Mouse (Mus musculus) granulocyte monocyte progenitor cell, adult 5-6 weeks (primary cell): ENCODE results near the gene Gsdma. TPM values are rescaled to one million over a fixed set of nuclear protein-coding genes. Genes with fewer than 3 reads are reported as not detected.
"Not testable (repeated sequence)": the region's sequence is repeated elsewhere in the genome, so short reads cannot be mapped to it uniquely, and the experiment has no call there.

Source experiments
- ATAC-seq: replicated peaks from 2 replicates; pipeline ENCODE4 v1.8.0; 2016; ENCODE audit warnings: mild to moderate bottlenecking, moderate TSS enrichment, inconsistent platforms; ENCODE audit not compliant: poor library complexity, severe bottlenecking
- total RNA-seq, 2 experiments: library from RNA; stranded (forward) in 1 of 2; stranded (reverse) in 1 of 2; fragments of 200-712, 200-1000 nt in 1 of 2; fragments of >200 nt in 1 of 2; fragmentation: Nextera tagmentation in 1 of 2; gene quantifications; 2 replicates each; pipeline ENCODE4 v1.2.3; 2014 to 2017

Gene Gsdma
- total RNA-seq, 2 experiments from 2014 or later = not detected

- no peak for ATAC-seq
Observed at GRCm38 (mm10) chr11:98707401-98708281, 43.5 kb downstream of the Gsdma start.

GRCm38 (mm10) chr11:98708282-98708956 lies 44.3 kb downstream of the Gsdma start:
- ATAC-seq = peak; percentile 64

- peak; percentile 20 for ATAC-seq
Observed at GRCm38 (mm10) chr11:98709001-98709741, 45.0 kb downstream of the Gsdma start.

- ATAC-seq = peak; percentile 77
Observed at GRCm38 (mm10) chr11:98710416-98711045, 46.4 kb downstream of the Gsdma start.

GRCm38 (mm10) chr11:98711046-98711434 lies 46.9 kb downstream of the Gsdma start:
- no peak for ATAC-seq

- ATAC-seq = not testable (repeated sequence)
Observed at GRCm38 (mm10) chr11:98712009-98712408, 47.9 kb downstream of the Gsdma start.

GRCm38 (mm10) chr11:98713703-98714102 lies 49.6 kb downstream of the Gsdma start:
- peak; percentile 17; the same call in 1 of the 2 replicates for ATAC-seq

GRCm38 (mm10) chr11:98715946-98716345 lies 51.8 kb downstream of the Gsdma start:
- ATAC-seq = no peak

GRCm38 (mm10) chr11:98717904-98718303 lies 53.8 kb downstream of the Gsdma start:
- peak; percentile 72 for ATAC-seq

- no peak for ATAC-seq
Observed at GRCm38 (mm10) chr11:98720756-98721155, 56.6 kb downstream of the Gsdma start.

- no peak for ATAC-seq
Observed at GRCm38 (mm10) chr11:98721458-98722226, 57.5 kb downstream of the Gsdma start.

GRCm38 (mm10) chr11:98723098-98723497 lies 58.9 kb downstream of the Gsdma start:
- ATAC-seq = no peak

GRCm38 (mm10) chr11:98725926-98726506 lies 61.9 kb downstream of the Gsdma start:
- ATAC-seq = no peak

Other genes starting within 250 kb of the Gsdma start
- 66.2 and 84.5 TPM in 2 replicates for gene Mien1, start 225.4 kb upstream of the Gsdma start, total RNA-seq (2014; fragmentation: Nextera tagmentation)
- gene Mien1, start 225.4 kb upstream of the Gsdma start, total RNA-seq (2017) = 23.7 and 24.9 TPM in 2 replicates
- gene Grb7, start 218.0 kb upstream of the Gsdma start, total RNA-seq (2014; fragmentation: Nextera tagmentation) = not detected in 2 replicates
- not detected in 2 replicates for gene Grb7, start 218.0 kb upstream of the Gsdma start, total RNA-seq (2017)
- gene Ikzf3, start 118.3 kb upstream of the Gsdma start, total RNA-seq (2014; fragmentation: Nextera tagmentation) = 0.15 TPM in 1 of 2 replicates, not detected in the other
- gene Ikzf3, start 118.3 kb upstream of the Gsdma start, total RNA-seq (2017) = not detected in 2 replicates
- 1.6 TPM in 1 of 2 replicates, not detected in the other for gene Zpbp2, start 113.3 kb upstream of the Gsdma start, total RNA-seq (2014; fragmentation: Nextera tagmentation)
- not detected in 2 replicates for gene Zpbp2, start 113.3 kb upstream of the Gsdma start, total RNA-seq (2017)
- gene Ormdl3, start 77.0 kb upstream of the Gsdma start, total RNA-seq (2014; fragmentation: Nextera tagmentation) = 5.9 and 7.3 TPM in 2 replicates
- gene Ormdl3, start 77.0 kb upstream of the Gsdma start, total RNA-seq (2017) = 7.7 and 8.6 TPM in 2 replicates
- gene Lrrc3c, start 66.1 kb upstream of the Gsdma start, total RNA-seq (2014; fragmentation: Nextera tagmentation) = not detected in 2 replicates
- not detected in 2 replicates for gene Lrrc3c, start 66.1 kb upstream of the Gsdma start, total RNA-seq (2017)
- gene Gm12355, start 38.7 kb upstream of the Gsdma start, total RNA-seq (2014; fragmentation: Nextera tagmentation) = 1.6 and 1.8 TPM in 2 replicates
- gene Gm12355, start 38.7 kb upstream of the Gsdma start, total RNA-seq (2017) = 4.8 and 9.5 TPM in 2 replicates
- gene Gsdma3, start 38.0 kb upstream of the Gsdma start, total RNA-seq (2014; fragmentation: Nextera tagmentation) = not detected in 2 replicates
- gene Gsdma3, start 38.0 kb upstream of the Gsdma start, total RNA-seq (2017) = not detected in 2 replicates
- not detected in 2 replicates for gene Gsdma2, start 17.6 kb upstream of the Gsdma start, total RNA-seq (2014; fragmentation: Nextera tagmentation)
- gene Gsdma2, start 17.6 kb upstream of the Gsdma start, total RNA-seq (2017) = not detected in 2 replicates
- 77.3 and 81.3 TPM in 2 replicates for gene Psmd3, start 18.2 kb downstream of the Gsdma start, total RNA-seq (2014; fragmentation: Nextera tagmentation)
- 67.4 and 90.0 TPM in 2 replicates for gene Psmd3, start 18.2 kb downstream of the Gsdma start, total RNA-seq (2017)
- gene Csf3, start 36.9 kb downstream of the Gsdma start, total RNA-seq (2014; fragmentation: Nextera tagmentation) = not detected in 2 replicates
- not detected in 2 replicates for gene Csf3, start 36.9 kb downstream of the Gsdma start, total RNA-seq (2017)
- 57.3 and 68.2 TPM in 2 replicates for gene Med24, start 65.1 kb downstream of the Gsdma start, total RNA-seq (2014; fragmentation: Nextera tagmentation)
- 37.6 and 42.6 TPM in 2 replicates for gene Med24, start 65.1 kb downstream of the Gsdma start, total RNA-seq (2017)
- gene Thra, start 76.3 kb downstream of the Gsdma start, total RNA-seq (2014; fragmentation: Nextera tagmentation) = 39.3 and 39.5 TPM in 2 replicates
- gene Thra, start 76.3 kb downstream of the Gsdma start, total RNA-seq (2017) = 23.0 and 24.2 TPM in 2 replicates
- gene Nr1d1, start 111.0 kb downstream of the Gsdma start, total RNA-seq (2014; fragmentation: Nextera tagmentation) = 2.3 and 2.8 TPM in 2 replicates
- 1.2 TPM in 1 of 2 replicates, not detected in the other for gene Nr1d1, start 111.0 kb downstream of the Gsdma start, total RNA-seq (2017)
- gene Msl1, start 131.2 kb downstream of the Gsdma start, total RNA-seq (2014; fragmentation: Nextera tagmentation) = 72.7 and 75.0 TPM in 2 replicates
- 59.8 and 70.1 TPM in 2 replicates for gene Msl1, start 131.2 kb downstream of the Gsdma start, total RNA-seq (2017)
- 46.1 and 46.7 TPM in 2 replicates for gene Casc3, start 140.6 kb downstream of the Gsdma start, total RNA-seq (2014; fragmentation: Nextera tagmentation)
- 13.6 and 31.8 TPM in 2 replicates for gene Casc3, start 140.6 kb downstream of the Gsdma start, total RNA-seq (2017)
- gene Rapgefl1, start 172.4 kb downstream of the Gsdma start, total RNA-seq (2014; fragmentation: Nextera tagmentation) = 2.0 TPM in 1 of 2 replicates, not detected in the other
- 0.30 TPM in 1 of 2 replicates, not detected in the other for gene Rapgefl1, start 172.4 kb downstream of the Gsdma start, total RNA-seq (2017)
- gene Wipf2, start 199.3 kb downstream of the Gsdma start, total RNA-seq (2014; fragmentation: Nextera tagmentation) = 8.6 and 11.4 TPM in 2 replicates
- 2.7 and 2.8 TPM in 2 replicates for gene Wipf2, start 199.3 kb downstream of the Gsdma start, total RNA-seq (2017)
- gene Cdc6, start 243.4 kb downstream of the Gsdma start, total RNA-seq (2014; fragmentation: Nextera tagmentation) = 47.8 and 58.8 TPM in 2 replicates
- 30.3 and 43.5 TPM in 2 replicates for gene Cdc6, start 243.4 kb downstream of the Gsdma start, total RNA-seq (2017)